Mouse (Mus musculus): ENCODE data around the gene Mlx. TPM values are rescaled to one million over a fixed set of nuclear protein-coding genes. Genes with fewer than 3 reads are reported as not detected.

Mlx gene
- total and polyA plus RNA-seq, 3 experiments: 18.1 to 23.0 (median 21.3) TPM

GRCm38 (mm10) chr11:101062165-101062884, 24.8 kb upstream of the Mlx start:
- peaks cover 20% of the 10 kb centered on the region; the same call in 1 of the 2 replicates for H3K36me3 ChIP-seq (ENCODE audit: control insufficient read depth, insufficient read depth, low read length)
- WGBS: 37% methylated on average over 12 of the region's 12 CpGs
- no peaks in the 10 kb centered on the region for H3K27me3 ChIP-seq (ENCODE audit: control insufficient read depth, insufficient read depth, low read length)
- DNase-seq: peak; percentile 75 to 84
- peak overlapping the region; percentile 99 for H3K27ac ChIP-seq
- H3K79me2 ChIP-seq (replicated peaks; ENCODE audit: control insufficient read depth, insufficient read depth, low read length): no peaks in the 10 kb centered on the region
- peaks cover 45% of the 10 kb centered on the region for H3K4me1 ChIP-seq (ENCODE audit: control insufficient read depth, insufficient read depth, low read length)
- H3K9ac ChIP-seq (ENCODE audit: low read depth, low read length): peak overlapping the region; percentile 25
- TF ChIP-seq CTCF (IDR thresholded peaks at IDR 0.05) (peak; percentile 11; the same call in 1 of the 2 replicates), EP300 (IDR thresholded peaks at IDR 0.05; ENCODE audit: insufficient read depth, low read depth, low read length) (0 out of 2 replicates have a peak, but pooled peaks have one; percentile 44), POLR2A (IDR thresholded peaks at IDR 0.05; ENCODE audit: insufficient read depth, low read depth, low read length) (peak; percentile 40; the same call in 1 of the 2 replicates)
- no peak overlapping the region for H3K4me3 ChIP-seq
- intact Hi-C loops (cut with DNase I): loop anchor here (5.0 to 10.0 kb wide), 3 partner anchors 338 to 665 kb away; partner anchors contain the start of genes Cnp and Jup

GRCm38 (mm10) chr11:101062971-101063675, 24.0 kb upstream of the Mlx start:
- H3K9ac ChIP-seq (ENCODE audit: low read depth, low read length): peak overlapping the region; percentile 25
- H3K27me3 ChIP-seq (ENCODE audit: control insufficient read depth, insufficient read depth, low read length): no peaks in the 10 kb centered on the region
- peaks cover 20% of the 10 kb centered on the region; the same call in 1 of the 2 replicates for H3K36me3 ChIP-seq (ENCODE audit: control insufficient read depth, insufficient read depth, low read length)
- peak overlapping the region; percentile 99 for H3K27ac ChIP-seq
- TF ChIP-seq POLR2A (IDR thresholded peaks at IDR 0.05; ENCODE audit: insufficient read depth, low read depth, low read length) (no peak), CTCF (IDR thresholded peaks at IDR 0.05) (no peak), EP300 (IDR thresholded peaks at IDR 0.05; ENCODE audit: insufficient read depth, low read depth, low read length) (no peak)
- intact Hi-C loops (cut with DNase I): loop anchor here (5.0 to 10.0 kb wide), 3 partner anchors 338 to 666 kb away; partner anchors contain the start of genes Cnp and Jup
- no peaks in the 10 kb centered on the region for H3K79me2 ChIP-seq (replicated peaks; ENCODE audit: control insufficient read depth, insufficient read depth, low read length)
- 46% methylated on average over 14 of the region's 14 CpGs for WGBS
- no peak overlapping the region for H3K4me3 ChIP-seq
- H3K4me1 ChIP-seq (ENCODE audit: control insufficient read depth, insufficient read depth, low read length): peaks cover 39% of the 10 kb centered on the region
- DNase-seq: peak in 1 of 2 experiments; percentile 56

- peak; percentile 77 to 90 for DNase-seq
- H3K79me2 ChIP-seq (replicated peaks; ENCODE audit: control insufficient read depth, insufficient read depth, low read length): no peaks in the 10 kb centered on the region
- peak overlapping the region; percentile 25; the same call in 1 of the 2 replicates for H3K9ac ChIP-seq (ENCODE audit: low read depth, low read length)
- WGBS: 1% methylated on average over 12 of the region's 12 CpGs
- H3K27me3 ChIP-seq (ENCODE audit: control insufficient read depth, insufficient read depth, low read length): no peaks in the 10 kb centered on the region
- H3K4me1 ChIP-seq (ENCODE audit: control insufficient read depth, insufficient read depth, low read length): peaks cover 37% of the 10 kb centered on the region
- TF ChIP-seq EP300 (IDR thresholded peaks at IDR 0.05; ENCODE audit: insufficient read depth, low read depth, low read length) (peak; percentile 50; the same call in 1 of the 2 replicates), POLR2A (IDR thresholded peaks at IDR 0.05; ENCODE audit: insufficient read depth, low read depth, low read length) (0 out of 2 replicates have a peak, but pooled peaks have one; percentile 44), CTCF (IDR thresholded peaks at IDR 0.05) (no peak)
- intact Hi-C loops (cut with DNase I): loop anchor here (5.0 to 10.0 kb wide), 3 partner anchors 339 to 667 kb away; partner anchors contain the start of genes Cnp and Jup
- H3K27ac ChIP-seq: peak overlapping the region; percentile 99
- no peak overlapping the region for H3K4me3 ChIP-seq
- H3K36me3 ChIP-seq (ENCODE audit: control insufficient read depth, insufficient read depth, low read length): peaks cover 17% of the 10 kb centered on the region; the same call in 1 of the 2 replicates
Measured at GRCm38 (mm10) chr11:101063676-101064327, 23.3 kb upstream of the Mlx start.

- intact Hi-C loops (cut with DNase I): loop anchor here (5.0 to 10.0 kb wide), 3 partner anchors 340 to 667 kb away; partner anchors contain the start of genes Cnp and Jup
- TF ChIP-seq EP300 (IDR thresholded peaks at IDR 0.05; ENCODE audit: insufficient read depth, low read depth, low read length): no peak
- TF ChIP-seq POLR2A (IDR thresholded peaks at IDR 0.05; ENCODE audit: insufficient read depth, low read depth, low read length): no peak
- no peak for TF ChIP-seq CTCF (IDR thresholded peaks at IDR 0.05)
- 37% methylated on average over 4 of the region's 4 CpGs for WGBS
- Histone ChIP-seq H3K9ac (ENCODE audit: low read depth, low read length) (no peak overlapping the region), H3K27me3 (ENCODE audit: control insufficient read depth, insufficient read depth, low read length) (no peaks in the 10 kb centered on the region), H3K27ac (peak overlapping the region; percentile 99), H3K36me3 (ENCODE audit: control insufficient read depth, insufficient read depth, low read length) (peaks cover 16% of the 10 kb centered on the region; the same call in 1 of the 2 replicates), H3K4me1 (ENCODE audit: control insufficient read depth, insufficient read depth, low read length) (peaks cover 35% of the 10 kb centered on the region), H3K4me3 (no peak overlapping the region), H3K79me2 (replicated peaks; ENCODE audit: control insufficient read depth, insufficient read depth, low read length) (no peaks in the 10 kb centered on the region)
- DNase-seq: no peak
Measured at GRCm38 (mm10) chr11:101064462-101064861, 22.6 kb upstream of the Mlx start.

- intact Hi-C loops (cut with DNase I): loop anchor here (10.0 kb wide), 2 partner anchors 340 to 490 kb away; partner anchors contain the start of gene Cnp
- Histone ChIP-seq H3K27me3 (ENCODE audit: control insufficient read depth, insufficient read depth, low read length) (no peaks in the 10 kb centered on the region), H3K4me3 (no peak overlapping the region), H3K4me1 (ENCODE audit: control insufficient read depth, insufficient read depth, low read length) (peaks cover 30% of the 10 kb centered on the region), H3K9ac (ENCODE audit: low read depth, low read length) (no peak overlapping the region), H3K79me2 (replicated peaks; ENCODE audit: control insufficient read depth, insufficient read depth, low read length) (no peaks in the 10 kb centered on the region), H3K36me3 (ENCODE audit: control insufficient read depth, insufficient read depth, low read length) (peaks cover 11% of the 10 kb centered on the region; the same call in 1 of the 2 replicates), H3K27ac (peak overlapping the region; percentile 99)
- WGBS: 86% methylated on average over 9 of the region's 9 CpGs
- no peak for TF ChIP-seq POLR2A (IDR thresholded peaks at IDR 0.05; ENCODE audit: insufficient read depth, low read depth, low read length)
- TF ChIP-seq EP300 (IDR thresholded peaks at IDR 0.05; ENCODE audit: insufficient read depth, low read depth, low read length): no peak
- TF ChIP-seq CTCF (IDR thresholded peaks at IDR 0.05): no peak
- DNase-seq: no peak
Measured at GRCm38 (mm10) chr11:101065002-101065401, 22.1 kb upstream of the Mlx start.

All from heart, adult 2 months (tissue).